Mouse (Mus musculus) embryonic fibroblast, embryonic 13.5 days (primary cell): ENCODE data around the gene Mep1a.

Experiments used
- CTCF ChIP-seq: IDR thresholded peaks from 2 replicates; pipeline ENCODE4 v1.5.1; 2011; ENCODE audit warnings: mild to moderate bottlenecking, control low read depth, low read length, moderate library complexity, borderline replicate concordance; ENCODE audit not compliant: insufficient read depth
- POLR2A ChIP-seq: IDR thresholded peaks from 2 replicates; pipeline ENCODE4 v1.6.1; 2011; ENCODE audit warnings: low read depth, mild to moderate bottlenecking, control low read depth, low read length, moderate library complexity

GRCm38 (mm10) chr17:43530507-43530906, 27.9 kb upstream of the Mep1a start:
- TF ChIP-seq CTCF (no peak), POLR2A (no peak)
